Mouse (Mus musculus): ENCODE data around the gene Abcf3. TPM values are rescaled to one million over a fixed set of nuclear protein-coding genes. Genes with fewer than 3 reads are reported as not detected.

The Abcf3 gene
- total RNA-seq (2012; rRNA removed) (42.0 and 46.5 TPM in 2 replicates), polyA plus RNA-seq (2012; ENCODE audit: insufficient read depth in 1 of 2, insufficient read length in 2 of 2, low read depth in 1 of 2, low replicate concordance in 2 of 2, missing spikeins in 1 of 2) (10 to 100 TPM in 1 of 2 experiments, not detected in 1; 79.6 TPM)

DNA sequence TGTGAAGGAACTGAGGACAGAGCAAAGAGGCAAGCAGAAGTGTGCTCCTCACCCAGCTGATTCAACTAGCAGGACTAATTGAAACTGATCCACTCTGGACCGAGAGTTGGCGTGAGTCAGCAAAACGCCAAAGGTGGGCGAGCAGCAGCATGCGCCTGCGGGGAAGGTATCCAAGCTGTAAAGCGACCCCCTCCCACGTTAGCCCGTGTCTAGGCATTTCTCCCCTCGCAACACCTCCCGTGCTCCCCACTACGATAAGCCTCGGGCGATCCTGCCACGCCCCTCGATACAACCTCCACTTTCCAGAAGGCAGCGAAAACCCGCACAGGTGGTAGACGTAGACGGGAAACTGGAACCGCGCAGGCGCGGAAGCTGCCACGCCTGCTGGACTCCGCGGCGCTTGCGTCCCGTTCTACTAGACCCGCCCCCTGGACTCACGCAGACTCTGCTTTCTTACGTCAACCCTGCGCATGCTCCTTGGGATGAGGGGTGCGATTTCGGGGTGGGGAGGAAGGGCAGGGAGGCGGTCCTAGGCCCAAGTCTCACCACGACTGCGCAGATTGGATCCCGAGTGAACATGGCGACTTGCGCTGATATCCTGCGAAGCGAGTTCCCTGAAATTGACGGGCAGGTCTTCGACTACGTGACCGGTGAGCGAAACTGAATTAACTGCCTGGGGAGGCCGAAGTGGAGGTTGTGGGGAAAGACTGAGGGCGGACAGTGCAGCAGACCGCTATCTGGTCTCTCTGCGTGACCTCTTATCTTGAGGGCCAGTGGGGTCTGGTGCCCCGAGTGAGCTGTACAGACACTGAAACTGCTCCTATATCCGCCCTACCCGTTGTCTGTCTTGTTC lies at the start of gene Abcf3:
Abcf3 (plus strand) TSS at position 482 of the 853 bp plus-strand sequence.
- Histone ChIP-seq H3K79me2 (ENCODE audit: control insufficient read depth, insufficient read depth, low read length, poor library complexity) (peaks cover 13% of the 10 kb centered on the region), H3K9ac (ENCODE audit: control insufficient read depth, low read depth, low read length, poor library complexity, severe bottlenecking) (peak within 1 kb of the TSS; percentile 89), H3K4me3 (ENCODE audit: control insufficient read depth in 1 of 2, insufficient read depth in 1 of 2, low read depth in 2 of 2, low read length in 2 of 2) (peak within 1 kb of the TSS; percentile 91 to 94), H3K27me3 (ENCODE audit: control insufficient read depth in 1 of 2, insufficient read depth in 2 of 2, low read length in 2 of 2) (no peaks in the 10 kb centered on the region), H3K27ac (ENCODE audit: control insufficient read depth, low read depth, low read length) (peak within 1 kb of the TSS; percentile 78), H3K36me3 (ENCODE audit: control insufficient read depth in 1 of 2, insufficient read depth in 2 of 2, low read length in 2 of 2) (peaks cover 9 to 14% of the 10 kb centered on the region in 2 experiments), H3K4me1 (ENCODE audit: control insufficient read depth in 1 of 2, insufficient read depth in 2 of 2, low read length in 2 of 2) (peaks cover 0 to 10% of the 10 kb centered on the region in 2 experiments; a peak in 3 of 4 replicates), H3K9me3 (replicated peaks; ENCODE audit: insufficient read depth, low read length) (no peaks in the 10 kb centered on the region)
- peak; percentile 100 for DNase-seq (ENCODE audit: low read depth, low spot score)
- TF ChIP-seq CHD1 (IDR thresholded peaks at IDR 0.05; ENCODE audit: low read depth, low read length) (no peak), TAL1 (IDR thresholded peaks at IDR 0.05; ENCODE audit: low read length) (peak; percentile 39), MAFK (IDR thresholded peaks at IDR 0.05; ENCODE audit: borderline replicate concordance, low read depth, low read length) (peak; percentile 73; the same call in 1 of the 2 replicates), GATA1 (IDR thresholded peaks at IDR 0.05; ENCODE audit: low read depth, low read length) (0 out of 2 replicates have a peak, but pooled peaks have one; percentile 19), E2F4 (IDR thresholded peaks at IDR 0.05; ENCODE audit: borderline replicate concordance, low read depth, low read length) (no peak), MYB (IDR thresholded peaks at IDR 0.05; ENCODE audit: low read depth, low read length) (no peak), ZNF384 (IDR thresholded peaks at IDR 0.05; ENCODE audit: low read depth, low read length) (no peak), JUND (IDR thresholded peaks at IDR 0.05; ENCODE audit: low read depth, low read length) (no peak), USF1 (IDR thresholded peaks at IDR 0.05; ENCODE audit: low read depth, low read length) (0 out of 2 replicates have a peak, but pooled peaks have one; percentile 18), SIN3A (IDR thresholded peaks at IDR 0.05; ENCODE audit: low read length) (peak; percentile 81), ELF1 (IDR thresholded peaks at IDR 0.05; ENCODE audit: low read depth, low read length) (peak; percentile 55), POLR2AphosphoS2 (IDR thresholded peaks at IDR 0.05; ENCODE audit: low read length) (peak; percentile 95), EP300 (IDR thresholded peaks at IDR 0.05; ENCODE audit: low read depth in 1 of 2, low read length in 2 of 2) (peak in 1 of 2 experiments; percentile 19; a peak in 1 of 4 replicates), ETS1 (IDR thresholded peaks at IDR 0.05; ENCODE audit: low read depth, low read length) (peak; percentile 47), NELFE (IDR thresholded peaks at IDR 0.05; ENCODE audit: low read depth, low read length) (peak; percentile 86), MAZ (IDR thresholded peaks at IDR 0.05; ENCODE audit: low read depth, low read length) (peak; percentile 57; the same call in 1 of the 2 replicates), POLR2A (IDR thresholded peaks at IDR 0.05; ENCODE audit: control insufficient read depth in 1 of 2, insufficient read depth in 1 of 2, low read depth in 1 of 2, low read length in 2 of 2, poor library complexity in 1 of 2) (peak; percentile 45 to 90; a peak in 3 of 4 replicates), MAX (IDR thresholded peaks at IDR 0.05; ENCODE audit: low read length) (peak; percentile 59), TBP (IDR thresholded peaks at IDR 0.05; ENCODE audit: low read depth, low read length) (peak; percentile 74), RCOR1 (IDR thresholded peaks at IDR 0.05; ENCODE audit: low read depth, low read length) (no peak), SMC3 (IDR thresholded peaks at IDR 0.05; ENCODE audit: low read depth, low read length) (no peak), MXI1 (IDR thresholded peaks at IDR 0.05; ENCODE audit: low read depth, low read length) (peak; percentile 95), BHLHE40 (IDR thresholded peaks at IDR 0.05; ENCODE audit: borderline replicate concordance, low read depth, low read length) (no peak), HCFC1 (IDR thresholded peaks at IDR 0.05; ENCODE audit: low read depth, low read length) (peak; percentile 88), USF2 (IDR thresholded peaks at IDR 0.05; ENCODE audit: borderline replicate concordance in 1 of 2, insufficient read depth in 1 of 2, low read depth in 1 of 2, low read length in 2 of 2) (no peak), MYC (IDR thresholded peaks at IDR 0.05; ENCODE audit: low read depth, low read length) (peak; percentile 89), ZKSCAN1 (IDR thresholded peaks at IDR 0.05; ENCODE audit: low read depth, low read length) (no peak), UBTF (IDR thresholded peaks at IDR 0.05; ENCODE audit: borderline replicate concordance, insufficient read depth, low read depth, low read length) (no peak), GABPA (IDR thresholded peaks at IDR 0.05; ENCODE audit: low read depth, low read length) (peak; percentile 69), RAD21 (IDR thresholded peaks at IDR 0.05; ENCODE audit: low read depth, low read length) (no peak), POLR2AphosphoS5 (IDR thresholded peaks at IDR 0.05; ENCODE audit: borderline replicate concordance, low read depth, low read length) (no peak), NRF1 (IDR thresholded peaks at IDR 0.05; ENCODE audit: insufficient read depth, low read depth, low read length, poor library complexity, severe bottlenecking) (peak; percentile 95), CTCF (IDR thresholded peaks at IDR 0.05 in 2 of 3, conservative IDR thresholded peaks at IDR 0.05 in 1 of 3; ENCODE audit: control insufficient read depth in 1 of 3, insufficient read depth in 1 of 3, low read depth in 2 of 3, low read length in 3 of 3, poor library complexity in 1 of 3, severe bottlenecking in 1 of 3) (no peak), MEF2A (IDR thresholded peaks at IDR 0.05; ENCODE audit: extremely low read depth, insufficient replicate concordance, low read depth, low read length, poor library complexity, severe bottlenecking) (no peak)

All from MEL (cell line).